Mouse (Mus musculus) left cerebral cortex, postnatal 4 days (tissue): ENCODE measurements around the gene Armh1. TPM values are rescaled to one million over a fixed set of nuclear protein-coding genes. Genes with fewer than 3 reads are reported as not detected.
A peak's percentile ranks its signal among the peaks of the same experiment; 100 is the strongest.

Source experiments
- DNase-seq: peaks from one replicate; pipeline ENCODE4 v3.0.0-alpha.2; 2022
- intact Hi-C: fragments of 180-260 bp; cut with DNase I; formaldehyde crosslinking; loops from one replicate; pipeline ENCODE4 v1.15.1; 2025
- total RNA-seq, 2 experiments: library from RNA; stranded (reverse); gene quantifications; 2 replicates each; pipeline ENCODE4 v1.2.3; 2021

The Armh1 gene
- 1 to 10 TPM; 1.3 to 1.4 TPM for total RNA-seq

DNA sequence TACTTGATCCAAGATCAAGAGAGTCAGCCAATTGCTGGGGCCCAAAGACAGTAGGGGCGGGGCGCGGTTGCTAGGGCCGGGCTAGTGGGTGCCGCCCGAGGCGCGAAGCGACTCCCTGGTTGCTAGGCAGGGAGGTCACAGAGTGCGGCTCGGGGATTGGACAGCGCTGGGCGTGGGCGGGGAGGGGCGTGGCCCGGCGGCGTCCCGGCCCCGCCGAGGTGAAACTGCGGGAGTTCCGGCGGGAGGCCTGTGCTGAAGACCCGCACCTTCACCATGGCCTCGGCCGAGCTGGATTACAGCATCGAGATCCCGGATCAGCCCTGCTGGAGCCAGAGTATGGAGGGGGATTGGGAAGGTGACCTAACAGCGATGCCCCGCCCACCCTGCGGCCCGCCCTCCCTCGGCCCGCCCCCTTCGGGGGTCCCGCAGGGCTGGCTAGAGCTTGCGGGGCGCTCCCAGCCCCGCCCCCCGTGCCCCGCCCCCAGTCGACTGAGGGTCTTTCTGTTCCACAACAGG, at the start of gene Armh1, which contains the start of gene Tmem53:
TSS of gene Armh1 (minus strand) at position 325 of the 516 bp plus-strand sequence.
TSS of gene Tmem53 (plus strand) at position 151 of the 516 bp plus-strand sequence.
- peak; percentile 91 for DNase-seq
- intact Hi-C loops, result no loop called here

DNA sequence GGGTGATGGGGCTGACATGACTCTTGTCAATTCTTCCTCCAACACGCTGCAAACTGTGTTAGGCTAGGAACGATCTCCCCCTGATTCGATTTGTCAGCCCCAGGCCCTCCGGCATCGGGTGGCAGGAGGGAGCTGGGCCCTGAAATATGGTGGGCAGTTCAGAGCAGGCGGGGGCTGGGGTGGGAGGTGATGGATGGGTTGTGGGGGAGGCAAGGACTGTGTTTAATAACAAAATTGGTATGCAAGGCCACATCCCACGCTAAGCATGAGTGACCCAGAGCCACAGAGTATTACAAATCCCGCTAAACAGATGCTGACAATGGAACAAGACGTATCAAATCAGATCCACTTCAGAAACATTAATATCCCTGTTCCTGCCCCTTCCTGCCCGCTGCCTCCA, 48.0 kb upstream of the Armh1 start:
- intact Hi-C loops, result no loop called here
- no peak for DNase-seq

DNA sequence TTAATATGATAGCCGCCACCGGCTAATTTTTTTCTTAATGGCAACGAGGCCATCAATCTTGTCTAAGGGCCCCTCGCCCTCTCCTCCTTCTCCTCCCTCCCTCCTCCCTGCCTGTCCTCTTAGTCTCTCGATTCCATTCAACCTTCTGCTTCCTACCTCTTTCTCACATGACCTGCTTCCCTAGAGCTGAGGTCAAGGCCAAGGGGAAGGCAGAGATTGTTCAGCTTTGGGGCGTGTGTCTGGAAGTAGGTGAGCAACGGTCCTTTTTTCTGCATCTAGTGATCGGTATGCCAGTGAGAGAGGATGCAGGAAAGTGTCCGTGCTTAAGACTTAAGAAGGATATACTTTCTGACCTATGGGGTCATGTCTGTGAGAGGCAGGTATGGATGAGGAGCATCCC, 45.9 kb upstream of the Armh1 start:
- intact Hi-C loops, result no loop called here
- no peak for DNase-seq

DNA sequence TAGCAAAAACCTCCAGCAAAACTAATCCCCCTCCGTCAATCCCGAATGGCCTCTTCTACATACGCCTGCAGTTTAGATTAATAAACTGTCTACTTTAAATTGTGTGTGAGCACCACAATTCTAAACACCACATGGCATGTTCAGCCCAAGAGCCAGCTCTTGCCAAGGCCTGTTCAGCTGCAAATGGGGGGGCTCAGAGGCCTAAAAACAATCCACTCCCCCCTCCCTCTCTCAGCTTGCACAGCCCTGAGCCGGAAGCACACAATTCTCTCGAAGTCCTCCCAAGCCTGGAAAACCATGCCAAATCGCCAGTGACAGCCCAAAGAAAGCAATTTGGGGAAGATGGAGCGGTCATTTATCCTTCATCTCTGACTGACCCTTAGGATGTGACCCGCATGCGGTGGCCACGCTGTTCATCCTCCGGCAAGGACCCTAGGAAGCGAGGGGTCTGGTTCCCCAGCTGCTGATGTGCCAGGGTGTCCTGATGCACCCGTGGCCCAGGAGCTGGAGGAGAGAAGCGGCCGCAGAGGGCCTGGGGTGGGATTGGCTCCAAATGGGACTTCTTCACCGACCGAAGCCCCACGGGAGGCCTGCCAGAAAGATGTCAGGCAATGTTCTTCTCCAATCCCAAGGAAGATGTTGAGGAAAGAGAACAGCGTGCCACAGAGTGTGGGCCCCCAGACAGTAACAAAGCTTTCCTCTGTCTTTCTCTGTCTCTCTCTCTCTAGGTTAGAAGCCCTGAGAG, 45.1 kb upstream of the Armh1 start:
- intact Hi-C loops, result no loop called here
- peak; percentile 43 for DNase-seq

DNA sequence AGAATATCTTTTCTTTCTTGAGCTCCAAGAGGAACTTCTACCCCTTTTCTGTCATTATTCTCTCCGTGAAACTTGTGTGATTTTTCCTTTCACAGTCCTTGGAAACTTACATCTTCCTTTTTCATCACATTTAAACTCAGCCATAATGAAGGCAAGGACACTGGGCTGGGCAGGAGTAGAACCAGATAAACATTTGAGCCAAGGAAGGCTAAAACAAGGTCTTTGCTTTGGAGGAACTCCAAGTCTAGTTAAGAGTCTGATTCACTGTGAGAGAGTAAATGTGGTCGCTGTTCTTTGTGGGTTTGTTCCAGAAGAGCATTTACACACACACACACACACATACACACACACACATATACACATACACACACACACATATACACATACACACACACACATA, 39.8 kb upstream of the Armh1 start:
- intact Hi-C loops, result no loop called here
- DNase-seq, result no peak

DNA sequence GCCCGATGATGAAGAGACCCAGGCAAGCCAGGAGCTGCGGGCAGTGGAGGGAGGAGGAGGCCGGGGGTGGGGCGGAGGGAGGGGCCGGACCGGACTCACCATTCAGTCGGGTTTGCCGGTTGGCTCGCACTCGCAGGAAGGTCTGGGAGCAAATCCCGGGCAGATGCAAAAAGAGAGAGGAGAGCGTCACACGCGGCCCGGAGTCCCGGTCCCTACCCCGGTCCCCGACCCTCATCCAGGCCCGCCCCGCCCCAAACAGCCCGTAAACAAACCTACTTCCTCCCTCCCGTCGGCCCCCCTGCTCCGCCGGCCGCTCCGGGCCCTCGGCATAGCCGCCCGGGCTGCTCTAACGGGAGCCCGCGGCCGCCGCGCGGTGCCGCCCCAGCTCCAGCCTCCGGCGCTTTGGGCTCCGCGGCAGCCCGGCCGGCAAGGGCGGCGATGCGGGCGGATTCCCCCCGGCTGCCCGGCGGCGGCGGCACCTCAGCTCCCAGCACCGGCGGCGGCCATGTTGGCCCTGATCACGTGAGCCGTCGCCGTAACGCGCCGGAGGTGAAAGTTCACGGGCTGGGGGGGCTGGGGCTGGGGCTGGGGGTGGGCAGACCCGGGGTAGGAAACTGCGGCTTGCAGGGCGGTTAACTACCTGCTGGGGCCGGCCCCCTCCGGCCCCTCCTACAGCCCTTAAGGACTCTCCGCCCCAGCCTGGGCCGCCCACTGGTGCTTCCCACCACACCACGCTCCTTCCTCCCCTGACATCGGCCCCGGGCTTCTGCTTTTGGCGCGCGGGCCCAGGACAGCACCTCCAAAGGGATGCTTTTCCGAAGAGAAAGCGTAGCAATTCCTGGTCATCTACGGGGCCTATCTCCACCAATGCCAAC, 37.2 kb upstream of the Armh1 start:
- intact Hi-C loops, result loop anchor here (10.0 kb wide), 1 partner anchor 486 kb away; no protein-coding TSS in a partner anchor
- DNase-seq, result peak; percentile 85

DNA sequence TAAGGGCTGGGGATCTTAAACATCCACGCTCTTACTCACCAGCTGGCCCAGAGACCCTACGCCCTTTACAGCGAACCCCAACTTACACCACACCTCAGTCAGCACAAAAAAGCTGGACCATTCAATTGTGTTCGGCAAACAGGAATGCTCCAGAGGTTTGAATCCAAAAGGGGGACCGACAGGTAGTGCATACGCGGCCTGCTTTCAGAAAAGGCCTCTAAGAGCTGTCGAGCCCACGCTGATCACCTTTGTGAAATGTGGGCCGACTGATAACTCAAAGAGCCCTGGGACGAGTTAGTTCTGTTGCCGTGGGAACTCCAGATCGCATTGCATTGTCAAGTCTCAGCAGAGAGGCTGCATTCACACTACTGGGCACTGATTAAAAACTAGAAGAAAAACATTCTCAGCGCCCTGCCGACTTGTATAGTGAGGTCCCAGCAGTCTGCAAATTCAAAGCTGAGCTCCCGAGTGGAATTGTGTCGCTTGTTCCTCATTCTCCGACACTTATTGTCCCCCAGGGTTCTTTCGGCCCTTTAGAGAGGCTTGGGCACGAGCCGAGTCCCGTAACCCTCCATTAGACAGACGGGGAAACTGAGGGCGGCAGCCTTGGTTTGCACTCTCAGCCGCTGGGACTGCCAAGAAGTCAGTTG, 36.5 kb upstream of the Armh1 start:
- DNase-seq, result no peak
- intact Hi-C loops, result loop anchor here (10.0 kb wide), 1 partner anchor 486 kb away; no protein-coding TSS in a partner anchor

DNA sequence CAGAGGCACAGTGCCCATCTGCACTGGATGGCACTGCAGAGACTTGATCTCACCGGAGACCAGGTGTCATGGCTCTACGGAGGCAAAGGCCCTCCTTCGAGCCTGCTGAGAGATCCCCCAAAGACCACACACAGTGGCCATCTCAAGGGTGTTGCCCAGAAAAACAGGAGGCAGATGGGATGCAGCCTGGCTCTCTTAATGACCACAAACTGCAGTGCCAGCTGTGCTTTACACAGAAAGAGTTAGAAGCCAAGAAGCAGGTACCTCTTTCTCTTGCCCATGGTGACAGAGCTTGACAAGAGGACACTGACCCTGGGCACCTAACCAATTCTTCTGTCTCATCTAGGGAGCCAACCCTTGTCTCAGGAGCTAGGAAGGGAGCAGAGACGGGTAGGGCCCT, 32.4 kb upstream of the Armh1 start:
- peak; percentile 53 for DNase-seq
- intact Hi-C loops, result loop anchor here (10.0 kb wide), 1 partner anchor 490 kb away; no protein-coding TSS in a partner anchor

DNA sequence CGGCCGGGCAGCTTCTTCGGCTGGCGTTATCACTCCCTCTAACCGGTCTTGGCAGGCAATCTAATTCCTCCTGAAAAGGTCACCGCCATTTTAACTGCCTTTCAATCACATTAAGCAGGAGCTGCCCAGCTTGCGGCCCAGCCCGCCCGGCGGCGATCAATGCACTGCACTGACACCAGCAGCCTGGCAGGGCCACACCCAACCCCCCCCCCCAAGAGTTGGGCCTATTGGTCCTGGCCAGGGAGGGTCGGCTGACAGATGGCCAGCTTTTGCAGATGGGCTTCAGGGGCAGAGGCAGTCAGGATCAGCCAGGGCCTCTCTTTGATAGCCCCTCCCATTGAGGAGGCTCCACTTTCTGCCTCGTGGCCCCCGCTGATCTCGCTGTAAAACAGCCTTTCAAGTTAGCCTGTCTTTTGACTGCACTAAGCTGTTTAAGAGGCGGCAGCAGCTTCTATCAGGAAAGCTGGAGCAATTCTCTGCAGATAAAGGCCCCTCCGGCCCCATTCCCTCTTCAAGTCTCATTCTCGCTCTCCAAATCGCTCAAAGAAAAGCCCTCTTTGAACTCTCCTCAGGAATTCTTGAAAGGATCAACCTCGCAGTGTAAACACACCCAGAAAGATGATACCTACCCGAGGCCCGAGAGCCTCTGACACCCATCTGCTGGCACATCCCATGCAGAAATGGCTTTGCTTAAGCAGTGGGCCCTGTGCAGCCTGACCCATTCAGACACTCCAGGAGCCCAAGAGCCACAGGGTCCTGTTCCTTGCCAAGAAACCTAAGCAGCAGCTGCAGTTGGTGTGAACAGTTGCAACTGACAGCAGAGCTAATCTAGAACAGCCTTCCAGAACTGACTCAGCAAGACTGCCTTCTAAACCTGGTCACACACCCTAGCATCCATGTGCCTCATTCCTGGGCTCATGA, 31.6 kb upstream of the Armh1 start:
- intact Hi-C loops, result loop anchor here (10.0 kb wide), 1 partner anchor 491 kb away; no protein-coding TSS in a partner anchor
- peak; percentile 91 for DNase-seq

DNA sequence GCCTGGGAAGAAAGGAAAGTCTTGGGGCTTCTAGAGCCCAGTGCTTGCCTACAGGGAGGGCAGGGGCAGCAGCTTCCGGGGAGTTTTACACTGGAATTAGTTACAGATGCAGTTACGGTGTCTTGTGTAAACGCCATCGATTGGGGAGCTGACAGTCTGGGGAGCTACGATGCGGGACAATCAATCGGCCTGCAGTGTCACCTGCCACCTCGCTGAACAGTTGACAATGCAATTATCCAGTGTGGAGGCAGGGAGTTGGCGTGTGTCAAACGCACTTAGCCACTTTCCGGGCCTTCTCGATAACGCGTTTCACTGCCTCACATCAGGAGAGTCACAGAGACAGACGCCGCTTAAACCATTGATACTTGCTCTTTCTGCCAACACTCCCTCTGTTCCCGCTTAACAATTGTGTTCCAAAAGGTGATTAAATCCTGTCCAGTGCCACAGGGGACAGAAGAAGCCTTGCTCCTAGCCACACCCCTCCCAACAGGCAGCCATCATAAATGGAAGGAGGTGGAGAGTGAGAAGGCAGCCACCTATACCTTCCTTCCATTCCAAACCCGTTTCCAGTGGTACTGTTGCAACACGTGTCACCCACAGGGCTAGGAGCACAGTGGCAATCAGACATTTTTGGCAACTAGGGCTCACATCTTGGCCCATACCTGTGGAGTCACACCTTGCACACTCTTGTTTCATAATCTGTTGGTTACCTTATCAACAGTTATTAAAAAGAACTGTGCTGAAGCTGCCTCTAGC, 29.3 kb upstream of the Armh1 start:
- intact Hi-C loops, result loop anchor here (10.0 kb wide), 1 partner anchor 494 kb away; no protein-coding TSS in a partner anchor
- DNase-seq, result no peak

DNA sequence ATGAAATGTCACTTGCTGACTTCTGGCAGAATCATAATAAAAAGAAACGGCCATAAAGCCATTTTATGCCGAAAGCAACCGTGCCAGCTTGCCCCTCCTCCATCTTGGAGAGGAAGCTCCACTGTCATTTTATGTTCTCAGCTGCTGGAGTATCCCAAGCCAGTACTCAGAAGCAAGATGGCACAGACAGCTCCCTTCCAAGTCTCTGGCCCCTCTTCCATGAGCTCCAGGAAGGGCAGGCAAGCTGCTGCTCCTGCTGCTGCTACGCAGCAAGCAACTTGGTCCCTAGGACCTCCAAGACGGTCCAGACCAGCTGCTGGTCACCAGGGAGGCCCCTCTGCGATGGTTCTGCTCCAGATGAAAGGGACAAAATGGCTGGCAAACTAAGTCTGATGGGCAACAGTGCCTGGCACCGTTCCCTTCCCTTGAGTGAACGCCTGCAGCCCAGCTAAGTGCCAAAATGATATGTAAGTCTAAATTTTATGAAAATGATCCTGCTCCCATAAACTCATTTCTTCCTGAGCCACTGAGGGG, 28.5 kb upstream of the Armh1 start:
- DNase-seq, result no peak
- intact Hi-C loops, result loop anchor here (10.0 kb wide), 1 partner anchor 494 kb away; no protein-coding TSS in a partner anchor

DNA sequence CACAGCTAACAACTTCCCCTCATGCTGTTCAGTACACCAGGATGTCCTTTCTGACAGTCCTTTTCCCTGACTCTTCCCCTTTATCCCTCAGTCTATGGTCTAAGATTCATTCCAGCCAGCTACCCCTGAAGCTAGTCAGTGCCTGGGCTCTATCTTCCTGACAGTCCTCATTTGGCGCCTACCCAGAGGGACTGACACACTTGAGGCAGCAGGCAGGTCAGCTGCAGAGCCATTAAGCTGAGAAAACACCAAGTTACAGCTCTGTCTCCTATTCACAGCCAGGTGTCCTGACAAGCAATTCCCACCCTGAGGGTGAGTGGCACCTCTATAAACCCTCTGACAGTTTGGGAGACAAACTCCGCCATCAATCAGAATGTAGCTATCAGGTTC, 27.3 kb upstream of the Armh1 start:
- intact Hi-C loops, result loop anchor here (10.0 kb wide), 1 partner anchor 396 kb away; no protein-coding TSS in a partner anchor
- no peak for DNase-seq

DNA sequence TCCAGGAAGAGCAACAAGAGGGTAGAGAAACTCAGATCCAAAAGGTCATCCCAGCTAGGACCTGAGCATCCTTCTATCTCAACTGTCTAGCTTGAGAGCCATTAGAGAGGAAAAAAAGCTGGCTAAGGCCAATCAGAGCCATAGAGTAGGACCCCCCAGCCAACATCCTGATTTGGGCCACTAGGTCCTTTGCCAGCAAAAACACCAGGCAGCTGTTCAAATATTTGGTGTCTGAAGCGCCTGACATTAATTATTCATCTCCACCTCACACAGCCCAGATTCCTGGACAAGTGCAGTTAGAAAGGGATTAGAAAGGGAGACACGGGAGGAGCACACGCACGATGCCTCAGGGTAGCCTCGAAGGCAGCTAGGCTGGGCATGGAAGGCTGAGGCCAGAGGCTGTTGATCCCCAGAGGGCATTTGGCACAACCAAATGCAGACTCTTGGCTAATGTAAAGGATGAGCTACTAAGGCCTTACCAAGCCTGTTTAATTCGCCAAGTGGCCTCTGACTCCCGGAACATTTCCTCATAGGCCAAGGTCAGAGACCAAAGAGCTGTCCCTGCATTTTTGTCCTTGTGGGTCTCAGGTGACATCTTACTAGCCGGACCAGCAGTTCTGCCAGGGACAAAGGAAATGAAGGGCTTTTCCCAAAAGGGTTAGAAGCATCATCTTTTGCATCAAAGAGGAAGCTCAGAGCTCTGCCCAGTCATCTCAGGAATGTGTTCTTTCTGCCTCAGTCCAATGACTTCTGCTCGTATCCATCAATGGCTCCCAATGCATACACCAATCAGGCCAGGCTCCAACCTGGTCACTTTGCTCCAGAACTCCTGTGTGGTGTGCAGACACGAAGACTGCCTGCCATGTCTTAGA, 26.7 kb upstream of the Armh1 start:
- intact Hi-C loops, result loop anchor here (10.0 kb wide), 1 partner anchor 396 kb away; no protein-coding TSS in a partner anchor
- DNase-seq, result no peak

DNA sequence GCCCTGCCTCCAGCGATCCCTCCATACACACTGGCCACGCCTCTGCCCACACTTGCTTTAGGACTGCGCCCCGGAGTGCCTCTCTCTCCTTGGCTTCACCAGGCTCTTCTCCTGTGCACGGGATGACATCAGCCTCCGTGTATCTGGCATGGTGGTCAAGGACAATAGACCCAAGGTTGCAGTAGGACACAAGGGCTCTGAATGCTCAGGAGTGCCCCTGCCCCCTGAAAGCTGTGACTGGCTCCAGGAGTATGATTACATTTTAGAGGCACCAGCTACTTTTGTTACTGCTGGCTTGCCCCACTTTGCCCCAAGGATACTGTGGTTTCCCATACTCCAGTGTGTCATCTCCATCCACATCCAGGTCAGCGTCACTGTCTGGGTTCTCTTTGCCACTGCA, 25.8 kb upstream of the Armh1 start:
- intact Hi-C loops, result loop anchor here (10.0 kb wide), 1 partner anchor 397 kb away; no protein-coding TSS in a partner anchor
- no peak for DNase-seq

DNA sequence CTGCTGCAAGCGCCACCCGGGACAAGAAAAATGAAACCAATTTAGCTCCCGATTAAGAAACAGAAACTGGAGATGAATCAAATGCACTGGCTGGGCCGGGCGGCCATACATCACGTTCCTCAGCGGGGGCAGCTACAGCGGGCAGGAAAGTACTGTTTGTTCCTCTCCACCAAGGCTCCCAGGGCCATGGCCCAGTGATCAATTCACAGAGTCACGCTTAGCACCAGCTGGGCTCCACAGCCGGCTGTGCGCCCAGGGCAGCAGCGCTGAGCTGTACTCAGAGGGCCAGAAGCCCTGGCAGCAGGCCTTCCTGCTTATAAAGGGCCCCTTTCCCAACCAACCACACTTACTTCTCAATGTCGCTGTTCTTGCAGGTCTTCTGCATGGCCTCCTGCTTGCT, 25.1 kb upstream of the Armh1 start:
- intact Hi-C loops, result loop anchor here (10.0 kb wide), 1 partner anchor 398 kb away; no protein-coding TSS in a partner anchor
- DNase-seq, result no peak

DNA sequence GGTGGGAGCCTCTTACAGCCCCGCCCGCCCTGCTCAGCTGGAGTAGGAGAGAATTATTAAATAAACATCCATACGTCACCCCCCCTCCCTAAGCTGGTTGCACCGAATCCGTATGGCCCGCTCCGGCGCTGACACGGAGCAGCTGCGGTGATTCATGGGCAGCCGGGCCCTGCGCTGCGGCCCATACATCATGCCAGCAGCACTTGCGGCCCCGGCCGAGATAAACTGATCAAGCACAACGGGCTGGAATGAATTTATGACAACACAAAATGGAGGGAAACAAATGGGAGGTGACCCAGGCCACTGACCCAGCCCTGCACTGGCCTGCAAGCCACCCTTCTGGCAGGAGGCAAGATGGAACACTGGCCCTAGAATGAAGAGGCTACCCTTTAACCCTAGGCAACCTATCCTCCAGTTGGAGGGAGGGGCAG, 24.4 kb upstream of the Armh1 start:
- DNase-seq, result no peak
- intact Hi-C loops, result loop anchor here (10.0 kb wide), 1 partner anchor 399 kb away; no protein-coding TSS in a partner anchor

DNA sequence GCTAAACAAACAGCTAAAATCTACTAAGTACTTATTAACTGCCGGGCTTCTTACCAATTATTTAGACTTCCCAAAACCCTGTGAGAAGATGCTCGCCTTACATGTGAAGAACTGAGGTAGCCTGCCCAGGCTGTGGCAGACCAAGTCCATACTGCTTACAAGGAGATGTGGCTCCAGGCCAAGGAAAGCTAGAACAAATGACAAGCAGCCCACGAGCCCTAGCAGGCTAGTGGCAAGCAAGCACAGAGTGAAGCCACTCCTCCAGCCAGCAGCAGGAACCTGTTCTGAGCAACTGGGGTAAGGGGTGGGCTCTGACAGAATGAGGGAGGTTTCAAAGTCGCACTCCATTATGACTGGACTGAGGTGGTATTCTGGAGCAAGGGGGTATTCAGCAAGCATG, 22.8 kb upstream of the Armh1 start:
- intact Hi-C loops, result loop anchor here (10.0 kb wide), 1 partner anchor 400 kb away; no protein-coding TSS in a partner anchor
- no peak for DNase-seq
